ENCODE assay signal across 9 mouse cellular contexts in the genomic region with DNA sequence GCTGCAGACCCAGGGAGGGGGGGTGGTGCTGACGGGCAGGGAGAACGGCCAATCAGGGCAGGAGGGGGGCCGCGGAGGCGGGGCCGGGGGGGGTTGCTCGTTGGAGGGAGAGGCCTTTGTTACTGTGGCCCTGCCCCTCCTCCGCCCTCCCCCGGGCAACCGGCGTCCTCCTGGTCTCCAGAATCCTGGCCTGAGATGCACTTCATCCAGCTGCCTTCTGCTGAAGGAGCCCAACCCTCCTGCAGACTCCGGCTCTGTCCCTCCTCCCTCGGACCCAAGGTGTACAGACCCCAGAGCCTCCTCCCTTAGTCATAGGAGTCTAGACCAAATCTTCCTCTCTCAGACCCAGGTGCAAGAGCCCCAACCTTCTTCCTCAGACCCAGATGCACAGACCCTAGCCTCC. TPM values are rescaled to one million over a fixed set of nuclear protein-coding genes. Genes with fewer than 3 reads are reported as not detected.
DNase-seq lines count a peak whose midpoint lies in the region; ATAC-seq and TF ChIP-seq lines count a peak whose summit lies in the region.
"Had no signal": no experiment of that assay in that cellular context is flagged by ENCODE, and none has a peak within 500 bp of the region (broad histone marks: within the 10 kb centered on the region; RNA-seq: fewer than 3 reads in every experiment).

No protein-coding gene starts in this region.

- no peaks in the 10 kb centered on the region for H3K36me3 ChIP-seq in lung, postnatal 0 days (ENCODE audit: insufficient read depth, low read length)
- no peaks in the 10 kb centered on the region for H3K36me3 ChIP-seq in intestine, embryonic 14.5 days (ENCODE audit: control insufficient read depth, insufficient read depth, low read length)
- no peaks in the 10 kb centered on the region for H3K36me3 ChIP-seq in liver, embryonic 11.5 days (ENCODE audit: control insufficient read depth, insufficient read depth, low read length)

- no peak for TF ChIP-seq EP300 in lung, postnatal 0 days (IDR thresholded peaks at IDR 0.05)

- peak; percentile 14 for DNase-seq in lung, postnatal 0 days (ENCODE audit: low spot score)
- DNase-seq in lung, postnatal 25 days (ENCODE audit: low spot score), result no peak
- DNase-seq in cerebellum, postnatal 25 days, result peak; percentile 89 to 95
- DNase-seq in frontal cortex, postnatal 25 days (ENCODE audit: low spot score in 2 of 2), result peak; percentile 60 to 66
- peak; percentile 72 for DNase-seq in intestine, embryonic 14.5 days (ENCODE audit: low spot score)
- peak; percentile 45 for DNase-seq in liver, embryonic 11.5 days (ENCODE audit: low spot score)
- DNase-seq in right cerebral cortex, postnatal 25 days, result peak; percentile 79
- no peak for DNase-seq in spleen, postnatal 14 days (ENCODE audit: low spot score in 2 of 2)

- H3K9ac ChIP-seq in lung, postnatal 0 days (replicated peaks; ENCODE audit: low read depth), result no peak overlapping the region
- H3K9ac ChIP-seq in intestine, embryonic 14.5 days (ENCODE audit: low read length), result peak overlapping the region; percentile 44
- H3K9ac ChIP-seq in liver, embryonic 11.5 days (ENCODE audit: low read depth, low read length), result no peak overlapping the region

- WGBS in lung, postnatal 0 days, result 0% methylated on average over 5 of the region's 13 CpGs
- WGBS in intestine, embryonic 14.5 days, result 3% methylated on average over 3 of the region's 13 CpGs
- 4% methylated on average over 11 of the region's 13 CpGs for WGBS in liver, embryonic 11.5 days

- no peak for TF ChIP-seq CTCF in lung, postnatal 0 days (IDR thresholded peaks at IDR 0.05)

- H3K27ac ChIP-seq in lung, postnatal 0 days (ENCODE audit: low read length), result no peak overlapping the region
- H3K27ac ChIP-seq in intestine, embryonic 14.5 days (ENCODE audit: low read depth), result no peak overlapping the region
- no peak overlapping the region for H3K27ac ChIP-seq in liver, embryonic 11.5 days (ENCODE audit: low read depth, low read length)
- H3K27ac ChIP-seq: macrophage had no signal

- peak overlapping the region; percentile 31 for H3K4me3 ChIP-seq in lung, postnatal 0 days (ENCODE audit: low read depth, low read length)
- H3K4me3 ChIP-seq in intestine, embryonic 14.5 days (ENCODE audit: low read depth, low read length), result peak overlapping the region; percentile 46
- H3K4me3 ChIP-seq in liver, embryonic 11.5 days (ENCODE audit: low read depth, low read length), result peak overlapping the region; percentile 42

- H3K4me2 ChIP-seq in lung, postnatal 0 days (replicated peaks; ENCODE audit: low read depth, low read length), result peak overlapping the region; percentile 59
- H3K4me2 ChIP-seq in intestine, embryonic 14.5 days (ENCODE audit: low read length), result peak overlapping the region; percentile 58
- peak overlapping the region; percentile 59 for H3K4me2 ChIP-seq in liver, embryonic 11.5 days

- peak; percentile 57 for ATAC-seq in lung, postnatal 0 days
- peak; percentile 80 for ATAC-seq in intestine, embryonic 14.5 days (replicated peaks; ENCODE audit: low FRiP score, low TSS enrichment, low read depth)
- peak; percentile 49 for ATAC-seq in liver, embryonic 11.5 days (replicated peaks; ENCODE audit: low FRiP score)

- H3K27me3 ChIP-seq in lung, postnatal 0 days (replicated peaks; ENCODE audit: insufficient read depth, low read length), result no peaks in the 10 kb centered on the region
- H3K27me3 ChIP-seq in intestine, embryonic 14.5 days (replicated peaks; ENCODE audit: control insufficient read depth, insufficient read depth, low read length), result peaks cover 6% of the 10 kb centered on the region; the same call in 1 of the 2 replicates
- peaks cover 30% of the 10 kb centered on the region for H3K27me3 ChIP-seq in liver, embryonic 11.5 days (replicated peaks; ENCODE audit: control insufficient read depth, insufficient read depth, low read length)

- no peaks in the 10 kb centered on the region for H3K9me3 ChIP-seq in lung, postnatal 0 days (ENCODE audit: low read length)
- no peaks in the 10 kb centered on the region for H3K9me3 ChIP-seq in intestine, embryonic 14.5 days (ENCODE audit: control insufficient read depth, low read length)
- no peaks in the 10 kb centered on the region for H3K9me3 ChIP-seq in liver, embryonic 11.5 days (ENCODE audit: control insufficient read depth, low read length)

- H3K4me1 ChIP-seq in lung, postnatal 0 days (ENCODE audit: insufficient read depth, low read depth, low read length), result no peaks in the 10 kb centered on the region
- H3K4me1 ChIP-seq in intestine, embryonic 14.5 days (replicated peaks; ENCODE audit: control insufficient read depth, insufficient read depth, low read length), result no peaks in the 10 kb centered on the region
- H3K4me1 ChIP-seq in liver, embryonic 11.5 days (replicated peaks; ENCODE audit: control insufficient read depth, insufficient read depth, low read length), result no peaks in the 10 kb centered on the region

RNA-seq across cellular contexts. Expression of a gene that starts 0.3 kb away (rescaled TPM):
- 0.05 TPM in 1 of 2 replicates, not detected in the other for polyA plus RNA-seq in lung, postnatal 0 days (2015; fragmentation: Nextera tagmentation; extraction: Ambion mirVana)
- 0.67 and 0.72 TPM in 2 replicates for polyA plus RNA-seq in intestine, embryonic 14.5 days (2014; fragmentation: Nextera tagmentation; extraction: Ambion mirVana)
- 0.16 and 0.25 TPM in 2 replicates for polyA plus RNA-seq in liver, embryonic 11.5 days (2014; fragmentation: Nextera tagmentation; extraction: Ambion mirVana)
- polyA plus RNA-seq: macrophage had no signal

RNA-seq across cellular contexts. Expression of a gene that starts 15.6 kb away (rescaled TPM):
- not detected in 2 replicates for polyA plus RNA-seq in lung, postnatal 0 days (2015; fragmentation: Nextera tagmentation; extraction: Ambion mirVana)
- polyA plus RNA-seq in intestine, embryonic 14.5 days (2014; fragmentation: Nextera tagmentation; extraction: Ambion mirVana), result not detected in 2 replicates
- polyA plus RNA-seq in liver, embryonic 11.5 days (2014; fragmentation: Nextera tagmentation; extraction: Ambion mirVana), result not detected in 2 replicates
- polyA plus RNA-seq: macrophage had no signal

RNA-seq across cellular contexts. Expression of a gene that starts 27.2 kb away (rescaled TPM):
- polyA plus RNA-seq in lung, postnatal 0 days (2015; fragmentation: Nextera tagmentation; extraction: Ambion mirVana), result 5.0 TPM in 2 replicates
- 4.2 and 5.6 TPM in 2 replicates for polyA plus RNA-seq in intestine, embryonic 14.5 days (2014; fragmentation: Nextera tagmentation; extraction: Ambion mirVana)
- 1.1 and 1.9 TPM in 2 replicates for polyA plus RNA-seq in liver, embryonic 11.5 days (2014; fragmentation: Nextera tagmentation; extraction: Ambion mirVana)

RNA-seq across cellular contexts. Expression of a gene that starts 46.3 kb away (rescaled TPM):
- polyA plus RNA-seq in lung, postnatal 0 days (2015; fragmentation: Nextera tagmentation; extraction: Ambion mirVana), result 0.35 TPM in 1 of 2 replicates, not detected in the other
- 0.39 TPM in 1 of 2 replicates, not detected in the other for polyA plus RNA-seq in intestine, embryonic 14.5 days (2014; fragmentation: Nextera tagmentation; extraction: Ambion mirVana)
- 0.37 TPM in 1 of 2 replicates, not detected in the other for polyA plus RNA-seq in liver, embryonic 11.5 days (2014; fragmentation: Nextera tagmentation; extraction: Ambion mirVana)
- polyA plus RNA-seq: macrophage had no signal

RNA-seq across cellular contexts. Expression of a gene that starts 46.3 kb away (rescaled TPM):
- 356 and 377 TPM in 2 replicates for polyA plus RNA-seq in lung, postnatal 0 days (2015; fragmentation: Nextera tagmentation; extraction: Ambion mirVana)
- 347 and 370 TPM in 2 replicates for polyA plus RNA-seq in intestine, embryonic 14.5 days (2014; fragmentation: Nextera tagmentation; extraction: Ambion mirVana)
- 369 and 378 TPM in 2 replicates for polyA plus RNA-seq in liver, embryonic 11.5 days (2014; fragmentation: Nextera tagmentation; extraction: Ambion mirVana)

Comparison
In these comparisons a context has a peak if more than half of its experiments do, and no peak if none do; other contexts are left out.
1. DNase-seq: peak in lung, postnatal 0 days (single experiment), cerebellum, postnatal 25 days (2 of 2), frontal cortex, postnatal 25 days (2 of 2), intestine, embryonic 14.5 days (single experiment), liver, embryonic 11.5 days (single experiment) and right cerebral cortex, postnatal 25 days (single experiment); none in lung, postnatal 25 days (single experiment) and spleen, postnatal 14 days (0 of 2).
2. Peak in every context shown above with its lines, with median percentiles within 50 percentile points of each other: ATAC-seq, H3K4me2 ChIP-seq and H3K4me3 ChIP-seq.